Mouse (Mus musculus): ENCODE data around the gene Ank3. TPM values are rescaled to one million over a fixed set of nuclear protein-coding genes. Genes with fewer than 3 reads are reported as not detected.

Gene Ank3
- polyA plus RNA-seq, 2 experiments: 3.1 to 5.3 TPM

DNA sequence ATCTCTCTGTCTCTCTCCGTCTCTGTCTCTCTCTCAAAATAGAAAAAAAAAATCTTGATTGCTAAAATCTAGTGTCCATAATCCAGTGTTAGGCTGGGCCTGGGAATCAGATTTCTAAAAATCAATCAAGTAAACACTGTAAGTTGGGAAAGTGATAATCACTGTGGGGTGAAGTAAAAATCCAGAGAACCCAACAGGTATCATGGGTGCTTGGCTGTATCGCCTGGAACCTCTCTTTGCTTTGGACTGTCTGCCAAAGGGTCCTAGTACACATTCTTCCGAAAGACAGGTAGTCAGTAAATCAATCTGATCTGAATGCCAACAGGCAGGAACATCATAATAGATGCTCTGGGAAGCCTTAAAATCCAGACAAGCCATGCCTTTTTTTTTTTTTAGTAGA, 186.7 kb downstream of the Ank3 start:
- TF ChIP-seq EP300 (IDR thresholded peaks at IDR 0.05; ENCODE audit: low read depth) (no peak), CTCF (IDR thresholded peaks at IDR 0.05; ENCODE audit: low read depth) (no peak)
- H3K4me2 ChIP-seq (ENCODE audit: low read depth): no peak overlapping the region
- no peak overlapping the region for H3K27ac ChIP-seq
- H3K36me3 ChIP-seq (replicated peaks; ENCODE audit: control insufficient read depth, insufficient read depth, low read depth): no peaks in the 10 kb centered on the region
- H3K9ac ChIP-seq (replicated peaks): no peak overlapping the region
- no peaks in the 10 kb centered on the region for H3K9me3 ChIP-seq (ENCODE audit: control insufficient read depth, low read length)
- DNase-seq (ENCODE audit: low read depth in 3 of 3, low spot score in 3 of 3) (no peak), ATAC-seq (ENCODE audit: insufficient read depth) (no peak)
- peaks cover 0 to 9% of the 10 kb centered on the region in 2 experiments; a peak in 2 of 4 replicates for H3K4me1 ChIP-seq (replicated peaks; ENCODE audit: control insufficient read depth in 2 of 2, insufficient read depth in 2 of 2, low read length in 1 of 2)
- H3K4me3 ChIP-seq (ENCODE audit: insufficient read depth in 1 of 2, low read depth in 2 of 2, low read length in 2 of 2): no peak overlapping the region
- H3K27me3 ChIP-seq (ENCODE audit: control insufficient read depth, insufficient read depth, low read length): no peaks in the 10 kb centered on the region
- 60% methylated on average over 3 of the region's 3 CpGs for WGBS (ENCODE audit: insufficient replicate concordance)

DNA sequence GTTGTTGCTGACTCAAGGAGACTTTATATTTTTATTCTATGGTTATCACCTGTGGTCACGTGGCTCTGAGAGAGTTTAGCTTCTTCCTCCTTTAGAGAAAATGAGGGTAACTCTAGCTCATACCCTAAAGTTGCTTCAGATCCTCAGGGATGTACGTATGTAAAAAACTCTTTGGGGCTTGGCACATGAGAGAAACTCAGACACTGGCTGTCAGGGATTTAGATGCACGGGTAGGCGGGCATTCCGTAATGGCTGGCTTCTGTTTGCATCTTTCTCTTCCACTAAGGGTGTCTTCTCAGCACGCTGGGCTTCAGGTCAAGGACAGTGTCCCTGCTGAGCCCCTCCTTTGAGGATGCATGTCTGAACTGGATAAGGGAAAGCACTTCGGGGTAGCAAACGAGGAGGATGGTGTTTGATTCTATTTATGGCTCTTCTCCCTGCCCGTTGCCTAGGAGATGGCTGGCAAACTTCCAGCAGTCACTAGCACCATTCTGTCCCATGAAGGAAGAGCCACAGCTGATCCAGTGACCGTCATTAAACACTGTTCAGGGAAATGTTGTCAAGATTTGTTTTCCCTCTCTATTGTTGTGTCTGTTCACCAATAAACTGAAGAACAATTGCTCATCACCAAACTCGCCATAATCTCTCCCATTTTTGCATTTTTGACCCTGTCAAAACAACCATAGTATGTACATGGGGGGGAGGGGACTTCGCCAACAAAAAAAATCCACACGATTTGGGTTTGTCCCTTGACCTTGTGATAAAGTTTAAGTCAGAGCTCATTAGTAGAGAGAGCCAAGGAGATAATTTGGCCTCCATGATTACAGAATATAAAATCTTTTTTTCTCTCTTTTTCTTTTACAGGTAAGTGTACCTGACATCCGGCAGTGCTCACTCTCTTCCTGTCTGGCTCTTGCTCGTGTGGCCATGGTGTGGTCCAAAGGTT, 195.9 kb downstream of the Ank3 start:
- no peak overlapping the region for H3K4me3 ChIP-seq (ENCODE audit: insufficient read depth in 1 of 2, low read depth in 2 of 2, low read length in 2 of 2)
- H3K36me3 ChIP-seq (replicated peaks; ENCODE audit: control insufficient read depth, insufficient read depth, low read depth): no peaks in the 10 kb centered on the region

DNA sequence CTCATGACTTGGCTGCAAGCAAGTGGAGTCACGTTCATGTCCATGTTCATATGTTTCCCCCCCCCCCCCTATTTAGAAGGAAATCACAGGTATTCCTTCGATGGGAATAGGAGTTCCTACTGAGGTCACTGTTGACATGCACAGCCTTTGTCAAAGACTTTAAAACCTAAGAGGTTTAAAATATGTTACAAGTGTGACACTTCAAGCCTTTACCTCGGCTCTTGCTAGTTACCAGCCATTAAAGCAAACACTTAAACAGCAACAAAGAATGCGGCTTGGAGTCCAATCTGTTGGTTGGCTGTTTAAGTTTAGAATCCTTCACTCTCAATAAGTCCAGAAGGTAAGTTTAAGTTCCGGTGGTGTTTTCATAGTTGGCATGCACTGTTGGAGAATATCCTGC, 196.9 kb downstream of the Ank3 start:
- Histone ChIP-seq H3K9me3 (ENCODE audit: control insufficient read depth, low read length) (no peaks in the 10 kb centered on the region), H3K36me3 (replicated peaks; ENCODE audit: control insufficient read depth, insufficient read depth, low read depth) (no peaks in the 10 kb centered on the region), H3K4me3 (ENCODE audit: insufficient read depth in 1 of 2, low read depth in 2 of 2, low read length in 2 of 2) (no peak overlapping the region), H3K4me1 (replicated peaks; ENCODE audit: control insufficient read depth in 2 of 2, insufficient read depth in 2 of 2, low read length in 1 of 2) (no peaks in the 10 kb centered on the region), H3K27me3 (ENCODE audit: control insufficient read depth, insufficient read depth, low read length) (no peaks in the 10 kb centered on the region), H3K27ac (no peak overlapping the region), H3K4me2 (ENCODE audit: low read depth) (no peak overlapping the region), H3K9ac (replicated peaks) (no peak overlapping the region)
- no peak for ATAC-seq (ENCODE audit: insufficient read depth)
- no peak for DNase-seq (ENCODE audit: low read depth in 3 of 3, low spot score in 3 of 3)
- TF ChIP-seq CTCF (IDR thresholded peaks at IDR 0.05; ENCODE audit: low read depth) (no peak), EP300 (IDR thresholded peaks at IDR 0.05; ENCODE audit: low read depth) (no peak)
- WGBS (ENCODE audit: insufficient replicate concordance): 59% methylated on average over 5 of the region's 5 CpGs

More for the DNA sequence above, 195.9 kb downstream of the Ank3 start:
- H3K27ac ChIP-seq: no peak overlapping the region
- no peaks in the 10 kb centered on the region for H3K9me3 ChIP-seq (ENCODE audit: control insufficient read depth, low read length)
- no peak for TF ChIP-seq EP300 (IDR thresholded peaks at IDR 0.05; ENCODE audit: low read depth)
- no peak for TF ChIP-seq CTCF (IDR thresholded peaks at IDR 0.05; ENCODE audit: low read depth)
- WGBS (ENCODE audit: insufficient replicate concordance): 45% methylated on average over 15 of the region's 15 CpGs
- no peak overlapping the region for H3K9ac ChIP-seq (replicated peaks)
- no peak for ATAC-seq (ENCODE audit: insufficient read depth)
- H3K27me3 ChIP-seq (ENCODE audit: control insufficient read depth, insufficient read depth, low read length): no peaks in the 10 kb centered on the region
- no peak overlapping the region for H3K4me2 ChIP-seq (ENCODE audit: low read depth)
- no peak for DNase-seq (ENCODE audit: low read depth in 3 of 3, low spot score in 3 of 3)
- H3K4me1 ChIP-seq (replicated peaks; ENCODE audit: control insufficient read depth in 2 of 2, insufficient read depth in 2 of 2, low read length in 1 of 2): no peaks in the 10 kb centered on the region

DNA sequence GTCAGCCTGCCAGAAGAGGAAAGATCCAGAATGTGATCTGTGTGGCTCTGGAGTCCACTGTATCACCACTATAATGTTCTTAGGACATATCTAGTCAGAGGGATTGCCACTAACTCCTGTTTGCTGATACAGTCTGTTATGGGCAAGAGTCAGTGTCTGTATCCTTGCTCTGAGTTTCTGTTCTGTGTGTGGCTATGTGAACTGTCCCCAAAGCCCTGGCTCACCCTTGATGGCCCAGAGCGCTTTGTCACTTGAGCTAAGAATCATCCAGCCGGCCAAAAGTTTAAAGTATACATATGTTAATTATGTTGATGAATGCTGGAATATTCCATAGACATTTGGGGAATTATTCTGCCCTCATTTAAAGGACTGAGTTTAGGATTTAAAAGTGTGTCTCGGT, 202.9 kb downstream of the Ank3 start:
- H3K4me1 ChIP-seq (replicated peaks; ENCODE audit: control insufficient read depth in 2 of 2, insufficient read depth in 2 of 2, low read length in 1 of 2): no peaks in the 10 kb centered on the region
- DNase-seq (ENCODE audit: low read depth in 3 of 3, low spot score in 3 of 3): no peak
- no peak for TF ChIP-seq EP300 (IDR thresholded peaks at IDR 0.05; ENCODE audit: low read depth)
- no peak overlapping the region for H3K27ac ChIP-seq
- no peak overlapping the region for H3K9ac ChIP-seq (replicated peaks)
- H3K36me3 ChIP-seq (replicated peaks; ENCODE audit: control insufficient read depth, insufficient read depth, low read depth): no peaks in the 10 kb centered on the region
- 78% methylated on average over 3 of the region's 3 CpGs for WGBS (ENCODE audit: insufficient replicate concordance)
- no peak overlapping the region for H3K4me2 ChIP-seq (ENCODE audit: low read depth)
- no peak for ATAC-seq (ENCODE audit: insufficient read depth)
- H3K9me3 ChIP-seq (ENCODE audit: control insufficient read depth, low read length): no peaks in the 10 kb centered on the region
- H3K27me3 ChIP-seq (ENCODE audit: control insufficient read depth, insufficient read depth, low read length): no peaks in the 10 kb centered on the region
- no peak overlapping the region for H3K4me3 ChIP-seq (ENCODE audit: insufficient read depth in 1 of 2, low read depth in 2 of 2, low read length in 2 of 2)

DNA sequence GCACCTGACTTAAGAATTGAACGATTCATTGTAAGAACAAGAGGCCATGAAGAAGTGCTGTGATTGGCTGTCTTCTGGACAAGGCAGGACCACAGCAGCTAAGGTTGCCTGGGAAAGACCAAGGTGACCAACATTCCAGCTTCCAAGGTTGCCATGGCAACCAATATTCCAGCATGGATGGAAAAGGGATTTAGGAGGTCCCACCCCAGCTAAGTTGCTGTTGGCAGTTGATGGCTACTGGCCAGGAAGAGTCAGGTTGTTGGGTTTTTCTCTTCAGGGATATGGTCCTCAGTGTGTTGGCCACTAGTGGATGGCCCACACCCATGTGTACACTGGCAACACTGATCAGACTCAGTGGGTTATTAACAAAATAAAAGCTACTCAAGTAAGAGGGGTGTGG, 204.1 kb downstream of the Ank3 start:
- H3K4me1 ChIP-seq (replicated peaks; ENCODE audit: control insufficient read depth in 2 of 2, insufficient read depth in 2 of 2, low read length in 1 of 2): no peaks in the 10 kb centered on the region
- no peak for ATAC-seq (ENCODE audit: insufficient read depth)
- H3K27me3 ChIP-seq (ENCODE audit: control insufficient read depth, insufficient read depth, low read length): no peaks in the 10 kb centered on the region
- no peak overlapping the region for H3K4me2 ChIP-seq (ENCODE audit: low read depth)
- TF ChIP-seq CTCF (IDR thresholded peaks at IDR 0.05; ENCODE audit: low read depth) (no peak), EP300 (IDR thresholded peaks at IDR 0.05; ENCODE audit: low read depth) (no peak)
- no peak overlapping the region for H3K9ac ChIP-seq (replicated peaks)
- H3K4me3 ChIP-seq (ENCODE audit: insufficient read depth in 1 of 2, low read depth in 2 of 2, low read length in 2 of 2): no peak overlapping the region
- WGBS (ENCODE audit: insufficient replicate concordance): 59% methylated on average over 1 of the region's 1 CpGs
- no peaks in the 10 kb centered on the region for H3K9me3 ChIP-seq (ENCODE audit: control insufficient read depth, low read length)
- no peak overlapping the region for H3K27ac ChIP-seq
- H3K36me3 ChIP-seq (replicated peaks; ENCODE audit: control insufficient read depth, insufficient read depth, low read depth): no peaks in the 10 kb centered on the region
- DNase-seq (ENCODE audit: low read depth in 3 of 3, low spot score in 3 of 3): no peak
